Mouse (Mus musculus) neural tube, embryonic 13.5 days (tissue): ENCODE results near the gene Defb30. TPM values are rescaled to one million over a fixed set of nuclear protein-coding genes. Genes with fewer than 3 reads are reported as not detected.
A peak's percentile ranks its signal among the peaks of the same experiment; 100 is the strongest.

Experiments used
- ATAC-seq: fragments of 200-750 bp; cut with Nextera tagmentation; 2 replicates; pipeline ENCODE4 v1.8.0; 2017; ENCODE audit warnings: low read depth, mild to moderate bottlenecking, moderate TSS enrichment, moderate library complexity
- H3K27ac ChIP-seq: fragments of 300-500 bp; sonication (generic); replicated peaks from 2 replicates; pipeline ENCODE4 v1.5.1; 2015; ENCODE audit warnings: moderate library complexity, mild to moderate bottlenecking, inconsistent platforms
- H3K27me3 ChIP-seq: fragments of 300-500 bp; sonication (generic); 2 replicates; pipeline ENCODE4 v1.6.1; 2015; ENCODE audit warnings: mild to moderate bottlenecking, inconsistent platforms
- H3K36me3 ChIP-seq: fragments of 300-500 bp; sonication (generic); 2 replicates; pipeline ENCODE4 v1.6.1; 2015; ENCODE audit warnings: mild to moderate bottlenecking, inconsistent platforms
- H3K4me1 ChIP-seq: fragments of 300-500 bp; sonication (generic); replicated peaks from 2 replicates; pipeline ENCODE4 v1.6.1; 2015; ENCODE audit warnings: inconsistent platforms
- H3K4me2 ChIP-seq: fragments of 300-500 bp; sonication (generic); 2 replicates; pipeline ENCODE4 v1.6.1; 2015; ENCODE audit warnings: inconsistent platforms, mild to moderate bottlenecking, moderate library complexity
- H3K4me3 ChIP-seq: fragments of 300-500 bp; sonication (generic); 2 replicates; pipeline ENCODE4 v1.5.1; 2015; ENCODE audit warnings: mild to moderate bottlenecking, inconsistent platforms
- H3K9ac ChIP-seq: fragments of 300-500 bp; sonication (generic); 2 replicates; pipeline ENCODE4 v1.6.1; 2015; ENCODE audit warnings: moderate library complexity, mild to moderate bottlenecking, inconsistent platforms
- H3K9me3 ChIP-seq: fragments of 300-500 bp; sonication (generic); 2 replicates; pipeline ENCODE4 v1.6.1; 2016; ENCODE audit warnings: inconsistent platforms
- WGBS: fragments of 180-500 bp; shearing (Covaris S2); methylation state at CpG from one replicate; pipeline ENCODE4 v1.1.7; 2015; 5-methylcytosine and 5-hydroxymethylcytosine counted together
- polyA plus RNA-seq: library from polyadenylated mRNA; unstranded; fragments of >200 nt; fragmentation: Nextera tagmentation; extraction: Ambion mirVana; gene quantifications from 2 replicates; pipeline ENCODE4 v1.2.1, GENCODE M21; 2015

The Defb30 gene
- not detected in 2 replicates for polyA plus RNA-seq

GRCm38 (mm10) chr14:63049910-63050370, at the start of gene Defb30:
TSS of gene Defb30 (minus strand) at chr14:63049960.
- no peaks in the 10 kb centered on the region for H3K36me3 ChIP-seq
- 61% methylated on average over 11 of the region's 14 CpGs for WGBS
- H3K9me3 ChIP-seq: no peaks in the 10 kb centered on the region

GRCm38 (mm10) chr14:63067708-63068107, 17.9 kb upstream of the Defb30 start:
- H3K27me3 ChIP-seq: peaks cover 5% of the 10 kb centered on the region; the same call in 1 of the 2 replicates
- H3K36me3 ChIP-seq: no peaks in the 10 kb centered on the region
- ATAC-seq: no peak
- no peak overlapping the region for H3K4me2 ChIP-seq
- H3K4me1 ChIP-seq: no peaks in the 10 kb centered on the region
- no peak overlapping the region for H3K27ac ChIP-seq
- no peak overlapping the region for H3K4me3 ChIP-seq
- WGBS: 80% methylated on average over 15 of the region's 15 CpGs
- H3K9ac ChIP-seq: no peak overlapping the region
- H3K9me3 ChIP-seq: no peaks in the 10 kb centered on the region

More at GRCm38 (mm10) chr14:63049910-63050370, at the start of gene Defb30:
- Histone ChIP-seq H3K9ac (no peak within 1 kb of the TSS), H3K4me1 (no peaks in the 10 kb centered on the region), H3K27ac (no peak within 1 kb of the TSS), H3K4me3 (no peak within 1 kb of the TSS), H3K4me2 (no peak within 1 kb of the TSS), H3K27me3 (no peaks in the 10 kb centered on the region)
- no peak for ATAC-seq

- 36% methylated on average over 16 of the region's 16 CpGs for WGBS
- peak; percentile 43 for ATAC-seq
- no peaks in the 10 kb centered on the region for H3K36me3 ChIP-seq
- H3K27me3 ChIP-seq: peaks cover 2% of the 10 kb centered on the region; the same call in 1 of the 2 replicates
- no peak overlapping the region for H3K4me3 ChIP-seq
- peak overlapping the region; percentile 29; the same call in 1 of the 2 replicates for H3K4me2 ChIP-seq
- no peak overlapping the region for H3K9ac ChIP-seq
- H3K4me1 ChIP-seq: no peaks in the 10 kb centered on the region
- H3K27ac ChIP-seq: no peak overlapping the region
- H3K9me3 ChIP-seq: no peaks in the 10 kb centered on the region
These were observed 17.0 kb upstream of the Defb30 start for GRCm38 (mm10) chr14:63066630-63067310.

GRCm38 (mm10) chr14:63065391-63065790, 15.6 kb upstream of the Defb30 start:
- 81% methylated on average over 5 of the region's 5 CpGs for WGBS
- no peak overlapping the region for H3K27ac ChIP-seq
- ATAC-seq: no peak
- H3K9ac ChIP-seq: no peak overlapping the region
- no peak overlapping the region for H3K4me2 ChIP-seq
- no peaks in the 10 kb centered on the region for H3K4me1 ChIP-seq
- no peaks in the 10 kb centered on the region for H3K27me3 ChIP-seq
- H3K4me3 ChIP-seq: no peak overlapping the region
- no peaks in the 10 kb centered on the region for H3K9me3 ChIP-seq
- no peaks in the 10 kb centered on the region for H3K36me3 ChIP-seq

GRCm38 (mm10) chr14:63062184-63062583, 12.4 kb upstream of the Defb30 start:
- ATAC-seq: no peak
- no peak overlapping the region for H3K4me2 ChIP-seq
- no peaks in the 10 kb centered on the region for H3K27me3 ChIP-seq
- H3K4me1 ChIP-seq: no peaks in the 10 kb centered on the region
- 97% methylated on average over 2 of the region's 2 CpGs for WGBS
- no peak overlapping the region for H3K9ac ChIP-seq
- no peak overlapping the region for H3K4me3 ChIP-seq
- no peak overlapping the region for H3K27ac ChIP-seq
- H3K36me3 ChIP-seq: no peaks in the 10 kb centered on the region
- no peaks in the 10 kb centered on the region for H3K9me3 ChIP-seq

DNA sequence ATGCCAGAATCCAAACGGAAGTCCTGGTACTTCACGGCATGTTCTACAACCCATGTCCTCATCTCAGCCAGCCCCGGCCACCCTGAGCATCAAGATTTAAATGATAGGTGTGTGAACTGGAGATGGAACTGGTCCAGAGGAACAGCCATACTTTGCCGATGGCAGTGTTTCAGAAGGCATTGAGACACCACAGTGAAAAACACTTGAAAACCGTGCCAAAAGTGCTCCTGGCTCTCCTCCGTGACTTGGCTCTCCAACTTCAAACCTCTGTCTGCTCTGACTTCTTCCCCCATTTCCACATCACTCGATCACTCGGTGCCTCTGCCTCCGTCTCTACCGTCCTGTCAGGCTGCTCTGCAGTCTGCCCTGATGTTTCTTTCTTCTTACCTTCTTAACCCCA, 10.6 kb upstream of the Defb30 start:
- H3K27ac ChIP-seq: no peak overlapping the region
- no peaks in the 10 kb centered on the region for H3K9me3 ChIP-seq
- H3K4me1 ChIP-seq: no peaks in the 10 kb centered on the region
- no peak overlapping the region for H3K4me2 ChIP-seq
- no peaks in the 10 kb centered on the region for H3K27me3 ChIP-seq
- no peak overlapping the region for H3K4me3 ChIP-seq
- no peak for ATAC-seq
- H3K9ac ChIP-seq: no peak overlapping the region
- H3K36me3 ChIP-seq: no peaks in the 10 kb centered on the region
- 89% methylated on average over 10 of the region's 10 CpGs for WGBS

- peak; percentile 72 for ATAC-seq
These were observed 5.0 kb upstream of the Defb30 start for GRCm38 (mm10) chr14:63054729-63055128.

DNA sequence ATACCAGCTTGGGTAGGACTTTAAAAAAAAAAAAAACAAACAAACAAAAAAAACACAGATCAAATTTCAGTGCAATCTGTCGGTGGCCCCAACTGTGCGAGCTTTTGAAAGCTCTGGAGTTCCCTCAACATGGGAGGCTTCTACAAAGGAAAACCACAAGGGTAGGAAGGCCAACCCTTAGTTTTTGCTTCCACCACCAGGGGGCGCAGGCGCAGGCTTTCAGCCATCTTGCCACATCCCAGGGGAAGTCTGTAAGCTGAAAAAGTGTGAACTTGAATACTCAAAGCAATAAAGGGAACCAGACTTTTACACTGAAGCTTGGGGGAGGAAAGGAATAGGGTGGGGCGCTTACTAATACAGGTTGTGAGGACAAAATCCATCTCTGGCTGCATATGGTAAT, 1.0 kb upstream of the Defb30 start:
- H3K36me3 ChIP-seq: no peaks in the 10 kb centered on the region
- no peak overlapping the region for H3K4me2 ChIP-seq
- H3K27me3 ChIP-seq: no peaks in the 10 kb centered on the region
- WGBS: 33% methylated on average over 5 of the region's 5 CpGs
- no peak overlapping the region for H3K4me3 ChIP-seq
- no peak overlapping the region for H3K27ac ChIP-seq
- no peak for ATAC-seq
- no peaks in the 10 kb centered on the region for H3K4me1 ChIP-seq
- no peaks in the 10 kb centered on the region for H3K9me3 ChIP-seq
- H3K9ac ChIP-seq: no peak overlapping the region

More at GRCm38 (mm10) chr14:63054729-63055128, 5.0 kb upstream of the Defb30 start:
- Histone ChIP-seq H3K4me1 (no peaks in the 10 kb centered on the region), H3K27ac (no peak overlapping the region), H3K9me3 (no peaks in the 10 kb centered on the region), H3K27me3 (no peaks in the 10 kb centered on the region), H3K36me3 (no peaks in the 10 kb centered on the region), H3K4me2 (no peak overlapping the region), H3K4me3 (no peak overlapping the region), H3K9ac (no peak overlapping the region)
- WGBS: 33% methylated on average over 6 of the region's 6 CpGs

- H3K36me3 ChIP-seq: no peaks in the 10 kb centered on the region
- H3K9me3 ChIP-seq: no peaks in the 10 kb centered on the region
- no peak within 1 kb of the TSS for H3K9ac ChIP-seq
- H3K4me2 ChIP-seq: no peak within 1 kb of the TSS
- no peak for ATAC-seq
- no peaks in the 10 kb centered on the region for H3K4me1 ChIP-seq
- H3K4me3 ChIP-seq: no peak within 1 kb of the TSS
- H3K27me3 ChIP-seq: no peaks in the 10 kb centered on the region
- WGBS: 74% methylated on average over 3 of the region's 3 CpGs
- no peak within 1 kb of the TSS for H3K27ac ChIP-seq
These were observed 3.1 kb downstream of the Defb30 start, which contains the start of gene Defb42 for GRCm38 (mm10) chr14:63046691-63047090. TSS of gene Defb42 (plus strand) at chr14:63046991.

GRCm38 (mm10) chr14:63020524-63021156, 29.1 kb downstream of the Defb30 start:
- H3K27ac ChIP-seq: no peak overlapping the region
- H3K36me3 ChIP-seq: no peaks in the 10 kb centered on the region

GRCm38 (mm10) chr14:63014667-63015066, 35.1 kb downstream of the Defb30 start:
- no peak for ATAC-seq
- H3K27ac ChIP-seq: no peak overlapping the region
- H3K4me3 ChIP-seq: no peak overlapping the region
- no peak overlapping the region for H3K4me2 ChIP-seq
- 86% methylated on average over 4 of the region's 4 CpGs for WGBS
- no peaks in the 10 kb centered on the region for H3K4me1 ChIP-seq
- no peak overlapping the region for H3K9ac ChIP-seq
- H3K36me3 ChIP-seq: no peaks in the 10 kb centered on the region
- H3K9me3 ChIP-seq: no peaks in the 10 kb centered on the region
- no peaks in the 10 kb centered on the region for H3K27me3 ChIP-seq

More at GRCm38 (mm10) chr14:63020524-63021156, 29.1 kb downstream of the Defb30 start:
- no peak for ATAC-seq
- Histone ChIP-seq H3K4me2 (no peak overlapping the region), H3K9ac (no peak overlapping the region), H3K27me3 (no peaks in the 10 kb centered on the region), H3K4me1 (no peaks in the 10 kb centered on the region), H3K4me3 (no peak overlapping the region), H3K9me3 (no peaks in the 10 kb centered on the region)
- 60% methylated on average over 6 of the region's 6 CpGs for WGBS

DNA sequence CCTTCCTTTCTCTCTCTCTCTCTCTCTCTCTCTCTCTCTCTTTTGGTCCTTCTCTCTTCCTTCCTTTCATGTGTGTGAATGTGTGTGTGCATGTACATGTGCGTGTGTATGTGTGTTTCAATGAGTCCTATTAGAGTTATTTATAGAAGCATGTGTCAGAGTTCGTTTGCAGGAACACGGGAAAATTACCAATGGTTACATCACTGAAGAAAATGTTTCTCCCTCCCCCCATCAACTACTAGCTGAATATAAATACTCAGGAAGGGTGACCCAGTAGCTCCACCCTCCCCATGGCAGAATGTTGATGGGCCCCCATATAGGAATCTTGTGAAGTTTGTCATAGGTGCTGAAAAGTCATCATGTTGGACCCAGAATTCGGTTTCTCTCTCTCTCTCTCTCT, 36.7 kb downstream of the Defb30 start:
- 86% methylated on average over 4 of the region's 4 CpGs for WGBS
- Histone ChIP-seq H3K4me2 (no peak overlapping the region), H3K9ac (no peak overlapping the region), H3K36me3 (no peaks in the 10 kb centered on the region), H3K9me3 (no peaks in the 10 kb centered on the region), H3K27me3 (no peaks in the 10 kb centered on the region), H3K4me1 (no peaks in the 10 kb centered on the region), H3K4me3 (no peak overlapping the region), H3K27ac (no peak overlapping the region)
- ATAC-seq: no peak
